Mouse (Mus musculus) limb, embryonic 13.5 days (tissue): ENCODE results near the gene Mtmr6. TPM values are rescaled to one million over a fixed set of nuclear protein-coding genes. Genes with fewer than 3 reads are reported as not detected.
A peak's percentile ranks its signal among the peaks of the same experiment; 100 is the strongest.

Experiments used
- ATAC-seq: fragments of 200-750 bp; cut with Nextera tagmentation; 2 replicates; pipeline ENCODE4 v1.8.0; 2017; ENCODE audit warnings: low read depth, moderate number of reproducible peaks, moderate TSS enrichment; ENCODE audit not compliant: low FRiP score
- H3K27ac ChIP-seq: fragments of 300-500 bp; sonication (generic); 2 replicates; pipeline ENCODE4 v1.5.1; 2015; ENCODE audit warnings: inconsistent platforms, mild to moderate bottlenecking, moderate library complexity
- H3K27me3 ChIP-seq: fragments of 300-500 bp; sonication (generic); 2 replicates; pipeline ENCODE4 v1.6.1; 2015; ENCODE audit warnings: mild to moderate bottlenecking, inconsistent platforms
- H3K36me3 ChIP-seq: fragments of 300-500 bp; sonication (generic); 2 replicates; pipeline ENCODE4 v1.6.1; 2015; ENCODE audit warnings: inconsistent platforms, mild to moderate bottlenecking, moderate library complexity
- H3K4me1 ChIP-seq: fragments of 300-500 bp; sonication (generic); 2 replicates; pipeline ENCODE4 v1.6.1; 2015; ENCODE audit warnings: inconsistent platforms
- H3K4me2 ChIP-seq: fragments of 300-500 bp; sonication (generic); replicated peaks from 2 replicates; pipeline ENCODE4 v1.6.1; 2015; ENCODE audit warnings: inconsistent platforms, mild to moderate bottlenecking, moderate library complexity
- H3K4me3 ChIP-seq: fragments of 300-500 bp; sonication (generic); 2 replicates; pipeline ENCODE4 v1.5.1; 2015; ENCODE audit warnings: moderate library complexity, mild to moderate bottlenecking, inconsistent platforms
- H3K9ac ChIP-seq: fragments of 300-500 bp; sonication (generic); 2 replicates; pipeline ENCODE4 v1.6.1; 2015; ENCODE audit warnings: mild to moderate bottlenecking, inconsistent platforms
- H3K9me3 ChIP-seq: fragments of 300-500 bp; sonication (generic); 2 replicates; pipeline ENCODE4 v1.6.1; 2016; ENCODE audit warnings: inconsistent platforms
- WGBS: fragments of 180-500 bp; shearing (Covaris S2); methylation state at CpG from one replicate; pipeline ENCODE4 v1.1.7; 2015; 5-methylcytosine and 5-hydroxymethylcytosine counted together
- polyA plus RNA-seq: library from polyadenylated mRNA; unstranded; fragments of >200 nt; fragmentation: Nextera tagmentation; extraction: Ambion mirVana; gene quantifications from 2 replicates; pipeline ENCODE4 v1.2.1, GENCODE M21; 2015

The Mtmr6 gene
- 35.2 and 37.4 TPM in 2 replicates for polyA plus RNA-seq

- no peaks in the 10 kb centered on the region for H3K27me3 ChIP-seq
- WGBS: under 1% methylated on average over 51 of the region's 51 CpGs
- peak within 1 kb of the TSS; percentile 48; the same call in 1 of the 2 replicates for H3K27ac ChIP-seq
- H3K36me3 ChIP-seq: no peaks in the 10 kb centered on the region
- H3K4me3 ChIP-seq: peak within 1 kb of the TSS; percentile 81
- ATAC-seq: peak; percentile 99
- no peaks in the 10 kb centered on the region for H3K9me3 ChIP-seq
- H3K9ac ChIP-seq: peak within 1 kb of the TSS; percentile 83
- H3K4me1 ChIP-seq: peaks cover 13% of the 10 kb centered on the region
- H3K4me2 ChIP-seq: peak within 1 kb of the TSS; percentile 74
These were observed at the start of gene Mtmr6 for GRCm38 (mm10) chr14:60264990-60265876. Mtmr6 (plus strand) TSS chr14:60265228.

- Histone ChIP-seq H3K9me3 (no peaks in the 10 kb centered on the region), H3K4me2 (no peak overlapping the region), H3K9ac (no peak overlapping the region), H3K36me3 (peaks cover 27% of the 10 kb centered on the region), H3K4me3 (no peak overlapping the region), H3K27ac (no peak overlapping the region), H3K27me3 (no peaks in the 10 kb centered on the region), H3K4me1 (no peaks in the 10 kb centered on the region)
- no peak for ATAC-seq
- WGBS: 92% methylated on average over 1 of the region's 1 CpGs
These were observed 48.9 kb upstream of the Mtmr6 start for GRCm38 (mm10) chr14:60216125-60216524.

GRCm38 (mm10) chr14:60217616-60218015, 47.4 kb upstream of the Mtmr6 start:
- Histone ChIP-seq H3K4me3 (no peak overlapping the region), H3K36me3 (peaks cover 32% of the 10 kb centered on the region), H3K27me3 (no peaks in the 10 kb centered on the region), H3K27ac (no peak overlapping the region), H3K4me1 (no peaks in the 10 kb centered on the region), H3K9me3 (no peaks in the 10 kb centered on the region), H3K4me2 (no peak overlapping the region), H3K9ac (no peak overlapping the region)
- no peak for ATAC-seq
- 97% methylated on average over 4 of the region's 4 CpGs for WGBS

- H3K4me1 ChIP-seq: no peaks in the 10 kb centered on the region
- H3K4me3 ChIP-seq: no peak overlapping the region
- H3K27me3 ChIP-seq: no peaks in the 10 kb centered on the region
- no peak overlapping the region for H3K27ac ChIP-seq
- peaks cover 36% of the 10 kb centered on the region for H3K36me3 ChIP-seq
- no peak overlapping the region for H3K9ac ChIP-seq
- H3K4me2 ChIP-seq: no peak overlapping the region
- H3K9me3 ChIP-seq: no peaks in the 10 kb centered on the region
- ATAC-seq: no peak
- WGBS: 93% methylated on average over 10 of the region's 10 CpGs
These were observed 45.1 kb upstream of the Mtmr6 start for GRCm38 (mm10) chr14:60219886-60220285.

- peaks cover 54% of the 10 kb centered on the region for H3K36me3 ChIP-seq
- H3K9ac ChIP-seq: no peak overlapping the region
- H3K27me3 ChIP-seq: no peaks in the 10 kb centered on the region
- no peak for ATAC-seq
- H3K4me3 ChIP-seq: no peak overlapping the region
- WGBS: 84% methylated on average over 3 of the region's 3 CpGs
- H3K4me2 ChIP-seq: no peak overlapping the region
- H3K9me3 ChIP-seq: no peaks in the 10 kb centered on the region
- no peaks in the 10 kb centered on the region for H3K4me1 ChIP-seq
- no peak overlapping the region for H3K27ac ChIP-seq
These were observed 26.5 kb upstream of the Mtmr6 start for GRCm38 (mm10) chr14:60238551-60238950.

- WGBS: 25% methylated on average over 8 of the region's 8 CpGs
- H3K9me3 ChIP-seq: no peaks in the 10 kb centered on the region
- H3K9ac ChIP-seq: peak overlapping the region; percentile 97
- peak overlapping the region; percentile 88 for H3K4me2 ChIP-seq
- H3K4me3 ChIP-seq: peak overlapping the region; percentile 97
- H3K36me3 ChIP-seq: peaks cover 1% of the 10 kb centered on the region
- H3K27ac ChIP-seq: no peak overlapping the region
- no peaks in the 10 kb centered on the region for H3K27me3 ChIP-seq
- ATAC-seq: no peak
- H3K4me1 ChIP-seq: peaks cover 21% of the 10 kb centered on the region
These were observed 14.7 kb upstream of the Mtmr6 start for GRCm38 (mm10) chr14:60250366-60250765.

- Histone ChIP-seq H3K9ac (peak overlapping the region; percentile 97), H3K27ac (peak overlapping the region; percentile 72), H3K27me3 (no peaks in the 10 kb centered on the region), H3K4me2 (peak overlapping the region; percentile 88), H3K9me3 (no peaks in the 10 kb centered on the region), H3K4me3 (peak overlapping the region; percentile 97), H3K36me3 (no peaks in the 10 kb centered on the region; the same call in 1 of the 2 replicates), H3K4me1 (peaks cover 21% of the 10 kb centered on the region)
- peak; percentile 51 for ATAC-seq
- under 1% methylated on average over 39 of the region's 39 CpGs for WGBS
These were observed 14.1 kb upstream of the Mtmr6 start for GRCm38 (mm10) chr14:60250879-60251278.

GRCm38 (mm10) chr14:60251281-60252003, 13.6 kb upstream of the Mtmr6 start, which contains the start of the genes Nupl1 and Gm49336:
Nupl1 (minus strand) TSS chr14:60251431.
Gm49336 (minus strand) TSS chr14:60251507.
- H3K27ac ChIP-seq: peak within 1 kb of the TSS; percentile 73
- no peaks in the 10 kb centered on the region for H3K27me3 ChIP-seq
- ATAC-seq: peak; percentile 99
- H3K4me1 ChIP-seq: peaks cover 21% of the 10 kb centered on the region
- H3K9ac ChIP-seq: peak within 1 kb of the TSS; percentile 97
- H3K4me3 ChIP-seq: peak within 1 kb of the TSS; percentile 97
- WGBS: under 1% methylated on average over 62 of the region's 62 CpGs
- H3K9me3 ChIP-seq: no peaks in the 10 kb centered on the region
- H3K36me3 ChIP-seq: no peaks in the 10 kb centered on the region; the same call in 1 of the 2 replicates
- peak within 1 kb of the TSS; percentile 88 for H3K4me2 ChIP-seq

GRCm38 (mm10) chr14:60252004-60253000, 12.7 kb upstream of the Mtmr6 start:
- no peaks in the 10 kb centered on the region; the same call in 1 of the 2 replicates for H3K36me3 ChIP-seq
- H3K4me3 ChIP-seq: peak overlapping the region; percentile 97
- H3K4me2 ChIP-seq: peak overlapping the region; percentile 88
- no peaks in the 10 kb centered on the region for H3K9me3 ChIP-seq
- no peaks in the 10 kb centered on the region for H3K27me3 ChIP-seq
- peak overlapping the region; percentile 73 for H3K27ac ChIP-seq
- no peak for ATAC-seq
- H3K4me1 ChIP-seq: peaks cover 21% of the 10 kb centered on the region
- H3K9ac ChIP-seq: peak overlapping the region; percentile 82
- WGBS: 21% methylated on average over 15 of the region's 15 CpGs

- no peak overlapping the region for H3K4me2 ChIP-seq
These were observed 11.6 kb upstream of the Mtmr6 start for GRCm38 (mm10) chr14:60253466-60253865.

GRCm38 (mm10) chr14:60254774-60255173, 10.3 kb upstream of the Mtmr6 start:
- ATAC-seq: no peak
- Histone ChIP-seq H3K4me3 (no peak overlapping the region), H3K27ac (no peak overlapping the region), H3K9me3 (no peaks in the 10 kb centered on the region), H3K4me1 (peaks cover 12% of the 10 kb centered on the region), H3K9ac (no peak overlapping the region), H3K27me3 (no peaks in the 10 kb centered on the region), H3K36me3 (no peaks in the 10 kb centered on the region), H3K4me2 (no peak overlapping the region)

More at GRCm38 (mm10) chr14:60253466-60253865, 11.6 kb upstream of the Mtmr6 start:
- Histone ChIP-seq H3K27ac (no peak overlapping the region), H3K36me3 (no peaks in the 10 kb centered on the region), H3K9ac (no peak overlapping the region), H3K4me3 (no peak overlapping the region), H3K27me3 (no peaks in the 10 kb centered on the region), H3K4me1 (peaks cover 21% of the 10 kb centered on the region), H3K9me3 (no peaks in the 10 kb centered on the region)
- no peak for ATAC-seq
- 88% methylated on average over 3 of the region's 3 CpGs for WGBS
